Mouse (Mus musculus) intestine, embryonic 16.5 days (tissue): ENCODE results near the gene Pxdc1. TPM values are rescaled to one million over a fixed set of nuclear protein-coding genes. Genes with fewer than 3 reads are reported as not detected.
A peak's percentile ranks its signal among the peaks of the same experiment; 100 is the strongest.

Experiments used
- ATAC-seq: fragments of 200-750 bp; cut with Nextera tagmentation; 2 replicates; pipeline ENCODE4 v1.8.0; 2017; ENCODE audit warnings: moderate TSS enrichment, moderate library complexity
- H3K27ac ChIP-seq: fragments of 300-500 bp; sonication (generic); 2 replicates; pipeline ENCODE4 v1.5.1; 2014; ENCODE audit warnings: mild to moderate bottlenecking, low read length
- H3K27me3 ChIP-seq: fragments of 300-500 bp; sonication (generic); replicated peaks from 2 replicates; pipeline ENCODE4 v1.6.1; 2014; ENCODE audit warnings: low read length, control low read depth, mixed read lengths; ENCODE audit not compliant: control insufficient read depth, insufficient read depth
- H3K36me3 ChIP-seq: fragments of 300-500 bp; sonication (generic); 2 replicates; pipeline ENCODE4 v1.6.1; 2014; ENCODE audit warnings: low read length, control low read depth; ENCODE audit not compliant: control insufficient read depth, insufficient read depth
- H3K4me1 ChIP-seq: fragments of 300-500 bp; sonication (generic); 2 replicates; pipeline ENCODE4 v1.6.1; 2014; ENCODE audit warnings: low read length, control low read depth, mixed read lengths; ENCODE audit not compliant: control insufficient read depth, insufficient read depth
- H3K4me2 ChIP-seq: fragments of 300-500 bp; sonication (generic); 2 replicates; pipeline ENCODE4 v1.6.1; 2014; ENCODE audit warnings: low read depth, low read length, control low read depth
- H3K4me3 ChIP-seq: fragments of 300-500 bp; sonication (generic); 2 replicates; pipeline ENCODE4 v1.5.1; 2014; ENCODE audit warnings: mild to moderate bottlenecking, low read length
- H3K9ac ChIP-seq: fragments of 300-500 bp; sonication (generic); 2 replicates; pipeline ENCODE4 v1.6.1; 2014; ENCODE audit warnings: low read depth, low read length
- H3K9me3 ChIP-seq: fragments of 300-500 bp; sonication (generic); 2 replicates; pipeline ENCODE4 v1.6.1; 2016; ENCODE audit warnings: low read length, control low read depth; ENCODE audit not compliant: control insufficient read depth
- WGBS: fragments of 180-500 bp; shearing (Covaris S2); extraction: QIAGEN DNeasy Blood & Tissue Kit; methylation state at CpG from one replicate; pipeline ENCODE4 v1.1.7; 2014; 5-methylcytosine and 5-hydroxymethylcytosine counted together
- polyA plus RNA-seq: library from polyadenylated mRNA; unstranded; fragments of >200 nt; fragmentation: Nextera tagmentation; extraction: Ambion mirVana; gene quantifications from 2 replicates; pipeline ENCODE4 v1.2.1, GENCODE M21; 2015

Pxdc1 gene
- 22.6 and 25.6 TPM in 2 replicates for polyA plus RNA-seq

DNA sequence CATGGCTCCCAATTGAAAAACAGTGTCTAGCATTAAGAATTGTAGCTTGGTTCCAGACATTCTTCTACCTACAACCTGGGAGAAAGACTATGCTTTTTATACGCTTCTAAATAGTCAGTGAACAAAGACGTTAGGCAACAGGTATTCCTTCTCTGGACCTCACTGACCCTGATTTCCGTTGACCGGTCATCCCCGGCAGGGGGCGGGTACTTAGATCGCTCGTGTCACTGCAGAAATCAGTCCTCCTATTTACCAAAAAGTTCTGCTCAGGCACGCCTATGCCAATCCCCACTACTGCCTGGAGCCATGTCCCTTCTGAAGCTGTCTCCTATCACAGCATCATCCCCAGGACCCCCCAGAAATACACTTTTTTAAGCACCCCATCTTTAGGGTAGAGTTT is at the start of gene Pxdc1:
TSS of gene Pxdc1 (minus strand) at position 96 of the 400 bp plus-strand sequence.
- H3K27ac ChIP-seq = peak within 1 kb of the TSS; percentile 90
- peak within 1 kb of the TSS; percentile 62 for H3K4me3 ChIP-seq
- ATAC-seq = peak; percentile 4; the same call in 1 of the 2 replicates
- WGBS = 6% methylated on average over 9 of the region's 9 CpGs
- peak within 1 kb of the TSS; percentile 93 for H3K4me2 ChIP-seq
- H3K27me3 ChIP-seq = 0 out of 2 replicates have a peak, but pooled peaks cover 2% of the 10 kb centered on the region
- peaks cover 15% of the 10 kb centered on the region for H3K4me1 ChIP-seq
- peak within 1 kb of the TSS; percentile 81 for H3K9ac ChIP-seq
- H3K9me3 ChIP-seq = no peaks in the 10 kb centered on the region
- no peaks in the 10 kb centered on the region for H3K36me3 ChIP-seq

DNA sequence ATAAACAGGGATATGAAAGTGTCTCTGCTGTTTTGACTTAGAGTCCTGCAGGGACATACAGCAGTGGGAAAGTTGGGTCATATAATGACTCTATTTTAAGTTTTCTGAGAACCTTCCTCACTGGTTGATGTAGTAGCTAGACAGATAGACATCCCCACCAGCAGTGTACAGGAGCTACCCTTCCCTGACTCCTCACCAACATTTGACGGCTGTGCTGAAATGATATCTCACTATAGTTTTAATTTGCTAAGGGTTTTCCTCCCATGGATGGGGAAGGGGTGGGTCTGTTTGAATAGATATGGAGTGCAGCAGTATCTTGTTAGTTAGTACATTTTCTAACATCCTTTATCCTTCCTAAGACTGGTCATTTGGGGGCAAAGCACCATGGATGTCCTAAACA is 47.3 kb upstream of the Pxdc1 start:
- H3K27ac ChIP-seq = no peak overlapping the region
- H3K27me3 ChIP-seq = no peaks in the 10 kb centered on the region
- H3K4me1 ChIP-seq = no peaks in the 10 kb centered on the region
- H3K36me3 ChIP-seq = no peaks in the 10 kb centered on the region
- no peak for ATAC-seq
- no peak overlapping the region for H3K9ac ChIP-seq
- no peak overlapping the region for H3K4me2 ChIP-seq
- H3K9me3 ChIP-seq = no peaks in the 10 kb centered on the region
- no peak overlapping the region for H3K4me3 ChIP-seq
- 85% methylated on average over 1 of the region's 1 CpGs for WGBS

DNA sequence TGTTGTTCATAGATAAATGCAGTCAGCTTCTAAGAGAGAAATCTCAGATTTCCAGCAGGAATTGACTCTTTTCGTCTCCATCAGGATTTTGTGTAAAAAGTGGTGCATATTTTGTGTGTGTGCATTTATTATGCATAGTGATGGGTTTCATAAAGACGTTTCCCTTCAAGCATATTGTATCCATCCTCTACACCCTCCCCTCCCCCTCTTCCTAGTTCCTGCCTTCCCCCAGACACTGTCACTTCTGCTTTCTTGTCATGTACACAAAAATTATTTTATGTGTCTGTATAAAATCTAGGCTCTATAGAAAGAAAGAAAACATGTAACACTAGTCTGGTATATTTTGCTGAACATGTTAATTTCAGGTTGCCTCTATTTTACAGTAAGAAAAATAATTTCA is 46.8 kb upstream of the Pxdc1 start:
- H3K9ac ChIP-seq = no peak overlapping the region
- H3K4me1 ChIP-seq = no peaks in the 10 kb centered on the region
- WGBS = 60% methylated on average over 2 of the region's 2 CpGs
- no peak overlapping the region for H3K4me3 ChIP-seq
- no peak for ATAC-seq
- no peaks in the 10 kb centered on the region for H3K27me3 ChIP-seq
- H3K9me3 ChIP-seq = no peaks in the 10 kb centered on the region
- H3K27ac ChIP-seq = no peak overlapping the region
- no peaks in the 10 kb centered on the region for H3K36me3 ChIP-seq
- no peak overlapping the region for H3K4me2 ChIP-seq

DNA sequence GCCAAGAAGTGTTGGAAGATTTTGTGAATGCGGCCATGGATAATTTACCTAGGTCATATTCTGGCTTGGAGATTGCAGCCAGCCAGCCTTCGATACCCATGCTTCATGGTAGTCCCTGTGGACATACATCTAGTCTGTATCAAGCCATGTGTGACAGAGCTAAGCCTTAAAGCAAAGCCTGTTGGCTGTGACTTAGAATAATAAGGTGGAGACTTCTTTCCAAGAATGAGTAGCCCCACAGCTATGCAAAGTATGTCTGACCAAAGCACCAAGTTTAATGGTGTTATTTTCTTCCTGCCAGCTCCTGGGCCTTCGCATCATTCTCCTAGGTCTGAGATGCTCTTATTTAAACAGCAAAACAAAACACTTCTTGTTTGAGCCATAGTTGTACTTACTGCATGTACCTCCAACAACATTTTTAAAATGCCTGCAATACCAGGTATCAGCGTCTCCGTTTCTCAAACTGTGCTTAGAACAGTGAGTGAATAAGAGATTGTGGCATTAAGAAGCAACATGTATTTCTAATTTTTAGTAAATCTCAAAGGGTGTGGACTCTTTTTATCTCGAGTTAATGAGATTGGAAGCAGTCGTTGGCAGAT is 43.5 kb upstream of the Pxdc1 start:
- Histone ChIP-seq H3K27ac (no peak overlapping the region), H3K9me3 (no peaks in the 10 kb centered on the region), H3K27me3 (no peaks in the 10 kb centered on the region), H3K4me3 (no peak overlapping the region), H3K36me3 (no peaks in the 10 kb centered on the region), H3K4me2 (no peak overlapping the region), H3K9ac (no peak overlapping the region), H3K4me1 (no peaks in the 10 kb centered on the region)
- WGBS = 67% methylated on average over 7 of the region's 7 CpGs
- ATAC-seq = no peak

DNA sequence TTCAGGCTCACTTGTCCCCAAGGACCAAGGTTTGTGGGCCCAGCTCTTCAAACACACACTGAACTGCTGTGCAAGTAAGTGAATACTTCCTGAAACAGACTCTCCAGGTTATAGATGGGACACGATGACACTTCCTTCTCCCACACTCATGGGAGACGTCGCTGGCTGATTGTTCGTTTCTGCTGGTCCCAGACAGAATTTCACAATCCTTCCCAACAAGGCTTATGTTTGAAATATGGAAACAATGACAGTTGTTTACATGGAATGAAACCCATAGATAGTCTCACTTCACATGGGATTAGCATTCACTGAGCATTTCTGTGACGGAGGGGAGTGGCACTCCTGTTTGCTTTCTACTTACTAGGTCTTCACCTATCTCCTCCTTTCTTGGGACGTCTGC is 39.8 kb upstream of the Pxdc1 start:
- WGBS = 61% methylated on average over 6 of the region's 6 CpGs
- Histone ChIP-seq H3K4me2 (no peak overlapping the region), H3K36me3 (no peaks in the 10 kb centered on the region), H3K4me3 (no peak overlapping the region), H3K9ac (no peak overlapping the region), H3K27ac (no peak overlapping the region), H3K4me1 (no peaks in the 10 kb centered on the region), H3K9me3 (no peaks in the 10 kb centered on the region), H3K27me3 (no peaks in the 10 kb centered on the region)
- no peak for ATAC-seq

DNA sequence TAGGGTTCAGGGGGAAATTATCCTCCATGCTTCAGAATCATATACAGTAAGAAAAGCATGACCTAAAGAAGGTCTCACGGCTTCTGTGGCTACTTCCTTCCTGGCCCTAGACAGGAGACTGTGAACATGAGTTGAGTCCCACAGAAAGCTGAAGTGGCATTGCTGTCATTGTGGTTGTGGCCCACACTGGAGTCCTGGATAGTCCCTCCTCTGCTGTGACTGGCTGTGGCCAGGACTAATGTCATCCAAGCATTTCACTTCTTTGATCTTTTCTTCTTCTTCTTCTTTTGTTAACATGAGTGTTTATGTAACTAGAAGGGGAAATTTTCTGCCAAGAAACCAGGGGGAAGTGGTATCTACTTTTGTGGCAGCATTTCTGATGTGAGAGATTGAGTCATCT is 37.8 kb upstream of the Pxdc1 start:
- 69% methylated on average over 1 of the region's 1 CpGs for WGBS
- Histone ChIP-seq H3K9me3 (no peaks in the 10 kb centered on the region), H3K4me2 (no peak overlapping the region), H3K27ac (no peak overlapping the region), H3K36me3 (no peaks in the 10 kb centered on the region), H3K4me1 (no peaks in the 10 kb centered on the region), H3K27me3 (no peaks in the 10 kb centered on the region), H3K9ac (no peak overlapping the region), H3K4me3 (no peak overlapping the region)
- ATAC-seq = no peak

DNA sequence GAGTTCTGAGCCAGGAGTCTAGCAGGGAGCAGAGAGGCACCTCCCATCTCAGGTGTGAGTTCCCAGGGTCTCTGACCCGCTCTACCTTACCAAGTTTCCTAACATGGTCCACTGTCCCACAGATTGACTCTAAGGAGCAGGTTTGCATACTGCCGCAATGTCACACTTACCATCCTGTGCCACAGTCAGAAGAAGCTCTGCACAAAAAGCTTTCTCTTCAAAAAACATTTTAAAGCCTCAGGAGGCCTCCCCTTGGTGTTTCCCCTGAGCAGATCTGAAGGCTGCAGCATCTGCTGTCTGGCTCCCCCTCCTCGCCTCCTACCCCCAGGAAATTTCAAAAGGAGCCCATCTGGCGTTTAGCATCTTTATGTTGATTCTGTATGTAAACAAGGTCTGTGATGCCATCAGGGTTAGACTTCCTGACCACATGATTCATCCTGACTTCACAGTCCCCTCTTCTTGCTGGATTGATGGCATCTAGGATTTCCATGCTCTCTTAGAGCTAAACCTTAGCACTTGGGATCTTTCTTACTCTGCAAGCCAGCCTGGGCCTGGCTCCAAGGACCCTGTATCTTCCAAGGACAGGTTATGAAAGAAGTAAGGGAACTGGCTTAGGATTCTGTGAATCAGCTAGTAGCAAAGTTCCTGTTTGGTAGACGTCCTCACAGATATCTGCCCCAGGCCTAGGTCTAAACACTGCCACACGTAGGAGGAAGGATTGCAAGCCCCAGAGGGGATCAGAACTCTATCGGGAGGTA is 31.9 kb upstream of the Pxdc1 start:
- no peaks in the 10 kb centered on the region for H3K9me3 ChIP-seq
- H3K27me3 ChIP-seq = no peaks in the 10 kb centered on the region
- no peak overlapping the region for H3K9ac ChIP-seq
- no peak overlapping the region for H3K27ac ChIP-seq
- no peaks in the 10 kb centered on the region for H3K36me3 ChIP-seq
- H3K4me2 ChIP-seq = no peak overlapping the region
- H3K4me3 ChIP-seq = no peak overlapping the region
- no peak for ATAC-seq
- no peaks in the 10 kb centered on the region; the same call in 1 of the 2 replicates for H3K4me1 ChIP-seq
- WGBS = 67% methylated on average over 7 of the region's 7 CpGs

DNA sequence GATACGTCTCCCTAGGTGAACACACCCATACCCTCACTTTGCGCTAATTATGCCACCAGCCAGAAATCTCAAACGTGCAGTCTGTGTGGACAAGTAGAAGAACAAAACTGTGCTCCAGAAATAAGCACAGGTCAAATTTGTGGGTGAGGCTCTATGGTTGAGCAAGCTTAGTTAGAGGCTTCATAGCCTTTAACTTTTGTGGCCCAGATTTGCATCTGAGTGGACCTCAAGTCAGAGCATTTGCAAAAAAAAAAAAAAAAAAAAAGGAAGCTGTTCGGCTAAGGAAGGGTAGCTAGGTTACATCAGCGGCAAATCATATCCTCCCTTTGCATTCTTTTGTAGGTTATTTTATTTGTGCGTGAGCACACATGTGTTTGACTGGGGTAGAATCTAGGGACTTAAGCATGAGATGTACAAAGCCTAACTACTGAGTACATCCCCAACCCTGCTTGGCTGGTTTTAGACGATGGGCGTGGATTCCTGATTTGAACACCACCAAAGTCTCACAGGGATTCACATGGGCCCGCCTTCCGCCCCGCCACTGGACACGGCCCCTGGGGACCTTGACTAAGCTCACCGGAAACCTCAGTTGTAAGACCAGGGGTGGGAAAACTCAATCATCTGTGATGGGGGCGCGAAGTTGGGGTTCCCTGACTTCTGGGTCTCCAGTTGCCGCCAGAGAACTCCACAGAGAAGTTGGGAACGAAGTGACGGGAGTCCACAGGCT is 30.6 kb upstream of the Pxdc1 start:
- Histone ChIP-seq H3K9me3 (no peaks in the 10 kb centered on the region), H3K36me3 (no peaks in the 10 kb centered on the region), H3K27ac (no peak overlapping the region), H3K4me1 (no peaks in the 10 kb centered on the region; the same call in 1 of the 2 replicates), H3K4me2 (no peak overlapping the region), H3K9ac (no peak overlapping the region), H3K4me3 (no peak overlapping the region), H3K27me3 (no peaks in the 10 kb centered on the region)
- ATAC-seq = no peak
- WGBS = 88% methylated on average over 18 of the region's 18 CpGs

DNA sequence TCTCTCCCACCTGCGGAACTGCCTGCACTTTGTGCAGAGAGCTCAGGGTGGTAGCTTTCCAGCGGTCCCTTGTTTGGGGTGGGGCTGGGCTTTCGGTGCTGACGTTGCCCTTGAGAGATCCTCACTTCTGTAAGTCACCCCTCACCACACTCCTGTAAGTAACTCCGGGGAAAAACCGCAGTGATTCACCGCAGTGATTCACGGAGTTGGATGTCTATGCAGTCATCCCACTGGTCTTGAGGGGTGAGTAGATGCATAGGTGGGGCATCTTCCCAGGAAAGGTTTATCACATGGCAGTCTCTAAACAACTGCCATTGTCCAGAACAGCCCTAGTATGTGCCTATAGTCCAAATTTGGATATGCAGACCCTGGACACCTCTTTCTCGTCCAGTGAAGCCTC is 30.0 kb upstream of the Pxdc1 start:
- Histone ChIP-seq H3K27me3 (no peaks in the 10 kb centered on the region), H3K4me1 (no peaks in the 10 kb centered on the region; the same call in 1 of the 2 replicates), H3K4me2 (no peak overlapping the region), H3K36me3 (no peaks in the 10 kb centered on the region), H3K4me3 (no peak overlapping the region), H3K9ac (no peak overlapping the region), H3K27ac (no peak overlapping the region), H3K9me3 (no peaks in the 10 kb centered on the region)
- no peak for ATAC-seq
- 81% methylated on average over 9 of the region's 9 CpGs for WGBS
